Mouse (Mus musculus) cortical plate, adult 2 months (tissue): ENCODE data around the gene Cdk4. TPM values are rescaled to one million over a fixed set of nuclear protein-coding genes. Genes with fewer than 3 reads are reported as not detected.
A peak's percentile ranks its signal among the peaks of the same experiment; 100 is the strongest.

Experiments used
- H3K27ac ChIP-seq: fragments of 200-500 bp; 2 replicates; pipeline ENCODE4 v1.5.1; 2012; ENCODE audit warnings: low read length, control low read depth, inconsistent platforms; ENCODE audit not compliant: insufficient read depth
- H3K4me1 ChIP-seq: fragments of 200-500 bp; 2 replicates; pipeline ENCODE4 v1.6.1; 2011; ENCODE audit warnings: low read length; ENCODE audit not compliant: control insufficient read depth, insufficient read depth
- H3K4me3 ChIP-seq: fragments of 200-500 bp; 2 replicates; pipeline ENCODE4 v1.5.1; 2011; ENCODE audit warnings: mild to moderate bottlenecking, low read length, control low read depth; ENCODE audit not compliant: insufficient read depth
- CTCF ChIP-seq: fragments of 200-500 bp; IDR thresholded peaks from 2 replicates; pipeline ENCODE4 v1.5.1; 2011; ENCODE audit warnings: mild to moderate bottlenecking, control low read depth, low read length; ENCODE audit not compliant: insufficient read depth; ENCODE audit errors: extremely low read depth
- POLR2A ChIP-seq: fragments of 200-500 bp; IDR thresholded peaks from 2 replicates; pipeline ENCODE4 v1.6.1; 2011; ENCODE audit warnings: mild to moderate bottlenecking, low read length, control low read depth; ENCODE audit not compliant: insufficient read depth; ENCODE audit errors: extremely low read depth
- polyA plus RNA-seq: library from polyadenylated mRNA; depleted of rRNA; stranded (reverse); fragments of >200 nt; gene quantifications from 2 replicates; pipeline ENCODE4 v1.2.3, GENCODE M21; 2012

The Cdk4 gene
- polyA plus RNA-seq, 1 experiment = 134 TPM

- no peak for TF ChIP-seq CTCF
- H3K4me1 ChIP-seq = peaks cover 1% of the 10 kb centered on the region; the same call in 1 of the 2 replicates
- peak within 1 kb of the TSS; percentile 62 for H3K4me3 ChIP-seq
- no peak within 1 kb of the TSS for H3K27ac ChIP-seq
These were observed 22.0 kb upstream of the Cdk4 start, which contains the start of the genes Mettl1 and Eef1akmt3 for GRCm38 (mm10) chr10:127041274-127041766. Mettl1 (plus strand) TSS chr10:127041414. Eef1akmt3 (minus strand) TSS chr10:127041513.

DNA sequence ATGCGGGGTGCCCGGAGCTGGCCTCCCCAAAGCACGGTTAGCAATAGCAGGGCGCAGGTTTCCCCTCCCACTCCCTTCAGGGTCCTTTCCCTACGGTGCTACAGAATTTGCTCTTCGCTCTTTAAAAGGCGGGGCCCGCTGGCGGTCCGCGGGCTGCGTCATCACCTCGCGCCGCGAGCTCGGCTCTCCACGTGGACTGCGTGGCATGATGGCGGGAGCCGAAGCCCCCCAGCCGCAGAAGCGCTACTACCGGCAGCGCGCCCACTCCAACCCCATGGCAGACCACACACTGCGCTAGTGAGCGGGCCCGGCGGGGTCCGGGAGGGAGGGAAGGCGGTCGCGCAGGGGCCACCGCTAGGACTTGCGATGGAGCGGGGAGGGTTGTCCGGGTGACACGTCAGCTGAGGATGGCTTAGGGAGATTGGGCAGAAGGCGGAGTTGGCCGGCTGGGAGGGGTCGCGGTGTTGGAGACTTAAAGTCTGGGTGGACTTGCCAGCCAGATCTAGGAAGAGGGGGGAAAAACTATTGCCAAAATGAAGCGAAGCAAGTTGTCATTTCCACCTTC is 21.5 kb upstream of the Cdk4 start:
- Histone ChIP-seq H3K4me1 (peaks cover 1% of the 10 kb centered on the region; the same call in 1 of the 2 replicates), H3K27ac (no peak overlapping the region), H3K4me3 (peak overlapping the region; percentile 62)
- TF ChIP-seq CTCF (no peak), POLR2A (no peak)

GRCm38 (mm10) chr10:127042468-127043115 is 20.7 kb upstream of the Cdk4 start:
- no peak for TF ChIP-seq POLR2A
- no peak for TF ChIP-seq CTCF
- H3K27ac ChIP-seq = no peak overlapping the region
- H3K4me3 ChIP-seq = peak overlapping the region; percentile 62
- H3K4me1 ChIP-seq = peaks cover 1% of the 10 kb centered on the region; the same call in 1 of the 2 replicates

GRCm38 (mm10) chr10:127043187-127043586 is 20.1 kb upstream of the Cdk4 start:
- Histone ChIP-seq H3K4me3 (no peak overlapping the region), H3K27ac (no peak overlapping the region), H3K4me1 (peaks cover 1% of the 10 kb centered on the region; the same call in 1 of the 2 replicates)
- no peak for TF ChIP-seq POLR2A
- no peak for TF ChIP-seq CTCF

- H3K4me3 ChIP-seq = no peak within 1 kb of the TSS
- H3K27ac ChIP-seq = no peak within 1 kb of the TSS
- TF ChIP-seq CTCF (no peak), POLR2A (no peak)
- H3K4me1 ChIP-seq = no peaks in the 10 kb centered on the region
These were observed 15.4 kb upstream of the Cdk4 start, which contains the start of gene Cyp27b1 for GRCm38 (mm10) chr10:127047954-127048353. Cyp27b1 (plus strand) TSS chr10:127048250.

- Histone ChIP-seq H3K4me3 (no peak overlapping the region), H3K27ac (no peak overlapping the region), H3K4me1 (no peaks in the 10 kb centered on the region)
- no peak for TF ChIP-seq POLR2A
- TF ChIP-seq CTCF = no peak
These were observed 14.5 kb upstream of the Cdk4 start for GRCm38 (mm10) chr10:127048608-127049394.

DNA sequence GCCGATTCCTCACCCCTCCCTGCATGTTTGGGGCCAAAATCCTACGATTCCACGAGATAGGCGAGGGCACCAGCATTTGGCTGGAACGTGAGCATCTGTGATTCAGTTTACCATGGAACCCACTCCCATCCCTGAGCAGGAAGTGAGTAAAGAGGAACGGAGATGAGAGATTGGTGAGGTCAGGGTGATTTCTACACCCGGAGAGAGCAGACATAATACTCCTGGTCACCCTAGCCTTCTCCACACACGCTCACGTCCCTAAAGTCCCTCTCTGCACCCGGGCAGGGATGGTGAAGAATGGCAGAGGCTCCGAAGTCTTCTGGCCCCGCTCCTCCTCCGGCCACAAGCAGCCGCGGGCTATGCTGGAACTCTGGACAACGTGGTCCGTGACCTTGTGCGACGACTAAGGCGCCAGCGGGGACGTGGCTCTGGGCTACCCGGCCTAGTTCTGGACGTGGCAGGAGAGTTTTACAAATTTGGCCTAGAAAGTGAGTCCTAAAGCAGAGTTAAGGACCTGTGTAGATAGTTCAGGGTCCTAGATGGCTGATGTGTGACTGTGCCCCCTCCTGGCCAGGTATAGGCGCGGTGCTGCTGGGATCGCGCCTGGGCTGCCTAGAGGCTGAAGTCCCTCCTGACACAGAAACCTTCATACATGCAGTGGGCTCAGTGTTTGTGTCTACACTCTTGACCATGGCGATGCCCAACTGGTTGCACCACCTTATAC is 13.8 kb upstream of the Cdk4 start:
- H3K4me3 ChIP-seq = no peak overlapping the region
- H3K27ac ChIP-seq = no peak overlapping the region
- TF ChIP-seq CTCF (no peak), POLR2A (no peak)
- no peaks in the 10 kb centered on the region for H3K4me1 ChIP-seq

- TF ChIP-seq POLR2A = no peak
- no peak for TF ChIP-seq CTCF
- no peaks in the 10 kb centered on the region for H3K4me1 ChIP-seq
- H3K4me3 ChIP-seq = no peak overlapping the region
- no peak overlapping the region for H3K27ac ChIP-seq
These were observed 13.2 kb upstream of the Cdk4 start for GRCm38 (mm10) chr10:127050119-127050474.

- H3K4me3 ChIP-seq = no peak overlapping the region
- TF ChIP-seq CTCF (no peak), POLR2A (no peak)
- H3K27ac ChIP-seq = no peak overlapping the region
- no peaks in the 10 kb centered on the region; the same call in 1 of the 2 replicates for H3K4me1 ChIP-seq
These were observed 8.7 kb upstream of the Cdk4 start for GRCm38 (mm10) chr10:127054646-127055045.
